Mouse (Mus musculus) urinary bladder, postnatal 0 days (tissue): Measurements from ENCODE around the gene Srxn1. TPM values are rescaled to one million over a fixed set of nuclear protein-coding genes. Genes with fewer than 3 reads are reported as not detected.

ENCODE experiments used
- polyA plus RNA-seq: library from polyadenylated mRNA; unstranded; fragments of >200 nt; fragmentation: Nextera tagmentation; extraction: Ambion mirVana; gene quantifications from 2 replicates; pipeline ENCODE4 v1.2.1, GENCODE M21; 2015

Srxn1 gene
- polyA plus RNA-seq, result 17.5 and 21.2 TPM in 2 replicates

GRCm38 (mm10) chr2:152105318-152106224 is at the start of gene Srxn1:
Srxn1 (plus strand) TSS chr2:152105516.

GRCm38 (mm10) chr2:152080685-152081541 is 24.4 kb upstream of the Srxn1 start, which contains the start of gene Scrt2:
Scrt2 (plus strand) TSS chr2:152081529.

GRCm38 (mm10) chr2:152143279-152144157 is 38.2 kb downstream of the Srxn1 start, which contains the start of gene Tcf15:
Tcf15 (plus strand) TSS chr2:152143561.

Other genes starting within 250 kb of the Srxn1 start
- 1.1 and 1.2 TPM in 2 replicates for gene Angpt4, start 194.3 kb upstream of the Srxn1 start, polyA plus RNA-seq
- gene Fam110a, start 125.3 kb upstream of the Srxn1 start, polyA plus RNA-seq, result 18.4 and 19.3 TPM in 2 replicates
- gene Slc52a3, start 109.0 kb upstream of the Srxn1 start, polyA plus RNA-seq, result 12.4 and 13.8 TPM in 2 replicates
- not detected in 2 replicates for gene Scrt2, start 24.0 kb upstream of the Srxn1 start, polyA plus RNA-seq
- gene Tcf15, start 38.0 kb downstream of the Srxn1 start, polyA plus RNA-seq, result 2.4 and 3.2 TPM in 2 replicates
- gene Csnk2a1, start 121.3 kb downstream of the Srxn1 start, polyA plus RNA-seq, result 49.3 and 50.8 TPM in 2 replicates
- gene Tbc1d20, start 188.3 kb downstream of the Srxn1 start, polyA plus RNA-seq, result 27.5 and 29.0 TPM in 2 replicates
- gene Rbck1, start 227.1 kb downstream of the Srxn1 start, polyA plus RNA-seq, result 59.2 and 62.2 TPM in 2 replicates
- 2.9 and 3.7 TPM in 2 replicates for gene Trib3, start 238.5 kb downstream of the Srxn1 start, polyA plus RNA-seq